In the genomic region with DNA sequence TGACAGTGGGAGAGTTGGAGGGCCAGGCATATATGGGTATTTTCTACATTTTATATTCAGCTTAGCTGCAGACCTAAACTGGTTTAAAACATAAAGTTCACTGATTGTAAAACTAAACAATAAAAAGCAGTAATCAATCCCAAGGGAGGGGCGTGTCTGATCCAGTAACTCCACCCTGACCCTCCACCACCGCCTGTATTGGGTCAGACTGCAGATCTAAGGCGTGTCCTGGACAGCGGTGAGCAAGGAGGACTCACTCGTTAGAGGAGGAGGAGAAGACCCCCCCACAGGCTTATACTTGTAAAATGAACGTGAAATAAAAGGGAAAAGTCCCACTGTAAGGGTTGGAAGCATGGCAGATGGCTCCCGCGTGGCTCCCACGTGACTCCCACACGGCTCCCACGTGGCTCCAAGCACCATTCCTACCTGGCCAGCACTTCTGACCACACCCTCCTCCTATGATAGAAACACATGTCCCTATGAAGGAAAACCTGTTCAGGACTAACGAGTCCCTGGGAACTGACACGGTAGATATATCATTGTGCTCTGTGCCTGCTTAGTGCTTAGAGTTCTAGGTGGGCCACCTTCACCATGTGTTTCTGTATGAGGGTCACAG, we compare ENCODE assay signal across 28 mouse cellular contexts. TPM values are rescaled to one million over a fixed set of nuclear protein-coding genes. Genes with fewer than 3 reads are reported as not detected.
DNase-seq lines count a peak whose midpoint lies in the region; ATAC-seq lines count a peak whose summit lies in the region.
"Had no signal": no experiment of that assay in that cellular context is flagged by ENCODE, and none has a peak within 500 bp of the region (broad histone marks: within the 10 kb centered on the region; RNA-seq: fewer than 3 reads in every experiment).

No protein-coding gene starts in this region.

- peaks cover 8% of the 10 kb centered on the region for H3K4me1 ChIP-seq in stomach, embryonic 16.5 days (ENCODE audit: control insufficient read depth, insufficient read depth, low read length)
- H3K4me1 ChIP-seq in hindbrain, embryonic 13.5 days (replicated peaks), result no peaks in the 10 kb centered on the region
- H3K4me1 ChIP-seq: kidney, embryonic 15.5 days; midbrain, embryonic 10.5 days; neural tube, embryonic 12.5 days had no signal

- H3K4me2 ChIP-seq in stomach, embryonic 16.5 days (ENCODE audit: low read depth, low read length), result no peak overlapping the region
- no peak overlapping the region for H3K4me2 ChIP-seq in hindbrain, embryonic 13.5 days
- H3K4me2 ChIP-seq: embryonic facial prominence, embryonic 12.5 days; heart, embryonic 13.5 days; kidney, embryonic 15.5 days; liver, embryonic 11.5 days; lung, embryonic 15.5 days; neural tube, embryonic 12.5 days had no signal

- DNase-seq in R1 (ENCODE audit: low read depth, low spot score) (peak; percentile 29), ZHBTc4 (ENCODE audit: low read depth, low spot score) (peak; percentile 39)
- DNase-seq in large intestine, adult 2 months (ENCODE audit: low read depth, low spot score), result peak; percentile 61
- DNase-seq in retina, embryonic 14.5 days (ENCODE audit: low spot score), result no peak
- DNase-seq: adrenal gland, postnatal 10 days; B cell, adult 2 months; cerebellum, adult 9-10 months; cerebellum, postnatal 36 days; gastrocnemius, adult 2 months; heart, postnatal 10 days; kidney, adult 18-20 months; kidney, postnatal 36 days; layer of hippocampus, postnatal 36 days; left cerebral cortex, postnatal 4 days; thymus, adult 2 months had no signal

- no peak overlapping the region for H3K4me3 ChIP-seq in stomach, embryonic 16.5 days (replicated peaks; ENCODE audit: low read length)
- no peak overlapping the region for H3K4me3 ChIP-seq in hindbrain, embryonic 13.5 days
- H3K4me3 ChIP-seq: embryonic facial prominence, embryonic 12.5 days; gastrocnemius, adult 2 months; heart, embryonic 13.5 days; kidney, embryonic 15.5 days; lung, embryonic 15.5 days; midbrain, embryonic 10.5 days; myocyte; neural tube, embryonic 12.5 days had no signal

- no peaks in the 10 kb centered on the region for H3K27me3 ChIP-seq in stomach, embryonic 16.5 days (ENCODE audit: control insufficient read depth, insufficient read depth, low read length)
- H3K27me3 ChIP-seq in hindbrain, embryonic 13.5 days, result no peaks in the 10 kb centered on the region
- H3K27me3 ChIP-seq: embryonic facial prominence, embryonic 12.5 days; heart, embryonic 13.5 days; kidney, embryonic 15.5 days; lung, embryonic 15.5 days; neural tube, embryonic 12.5 days had no signal

- no peaks in the 10 kb centered on the region for H3K36me3 ChIP-seq in stomach, embryonic 16.5 days (ENCODE audit: control insufficient read depth, insufficient read depth, low read length)
- no peaks in the 10 kb centered on the region for H3K36me3 ChIP-seq in hindbrain, embryonic 13.5 days
- H3K36me3 ChIP-seq: embryonic facial prominence, embryonic 12.5 days; kidney, embryonic 15.5 days; lung, embryonic 15.5 days; midbrain, embryonic 10.5 days; neural tube, embryonic 12.5 days had no signal

- peaks cover 5% of the 10 kb centered on the region; the same call in 1 of the 2 replicates for H3K9me3 ChIP-seq in stomach, embryonic 16.5 days (replicated peaks; ENCODE audit: control insufficient read depth, low read length)
- H3K9me3 ChIP-seq in hindbrain, embryonic 13.5 days, result peaks cover 4% of the 10 kb centered on the region; the same call in 1 of the 2 replicates
- H3K9me3 ChIP-seq: heart, embryonic 13.5 days; kidney, embryonic 15.5 days; lung, embryonic 15.5 days; midbrain, embryonic 10.5 days; neural tube, embryonic 12.5 days had no signal

- H3K27ac ChIP-seq in stomach, embryonic 16.5 days (ENCODE audit: low read length), result no peak overlapping the region
- no peak overlapping the region for H3K27ac ChIP-seq in hindbrain, embryonic 13.5 days
- H3K27ac ChIP-seq: embryonic facial prominence, embryonic 12.5 days; gastrocnemius, adult 2 months; heart, embryonic 13.5 days; hindbrain, postnatal 0 days; kidney, embryonic 15.5 days; lung, embryonic 15.5 days; midbrain, embryonic 10.5 days; neural tube, embryonic 12.5 days had no signal

- 0 out of 2 replicates have a peak, but pooled peaks have one; percentile 47 for ATAC-seq in stomach, embryonic 16.5 days (ENCODE audit: insufficient read depth, low FRiP score)
- ATAC-seq in hindbrain, embryonic 13.5 days (ENCODE audit: low FRiP score), result no peak
- ATAC-seq: forebrain, embryonic 16.5 days; hindbrain, postnatal 0 days had no signal

- WGBS in large intestine, adult 2 months, result 35% methylated on average over 13 of the region's 13 CpGs
- WGBS in stomach, embryonic 16.5 days, result 78% methylated on average over 13 of the region's 13 CpGs
- 88% methylated on average over 13 of the region's 13 CpGs for WGBS in hindbrain, embryonic 13.5 days

- H3K9ac ChIP-seq in stomach, embryonic 16.5 days (ENCODE audit: low read length), result no peak overlapping the region
- H3K9ac ChIP-seq in hindbrain, embryonic 13.5 days, result no peak overlapping the region
- H3K9ac ChIP-seq: embryonic facial prominence, embryonic 12.5 days; heart, embryonic 13.5 days; kidney, embryonic 15.5 days; lung, embryonic 15.5 days; neural tube, embryonic 12.5 days had no signal

RNA-seq across cellular contexts. Expression of a gene that starts 40.6 kb away (rescaled TPM):
- 799 and 934 TPM in 2 replicates for polyA plus RNA-seq in large intestine, adult 2 months (2012; rRNA removed)
- 68.6 and 80.4 TPM in 2 replicates for polyA plus RNA-seq in stomach, embryonic 16.5 days (2015; fragmentation: Nextera tagmentation; extraction: Ambion mirVana)
- not detected in 2 replicates for polyA plus RNA-seq in hindbrain, embryonic 13.5 days (2015; fragmentation: Nextera tagmentation; extraction: Ambion mirVana)
- polyA plus RNA-seq: embryonic facial prominence, embryonic 12.5 days; forebrain, embryonic 16.5 days; heart, embryonic 13.5 days; hindbrain, embryonic 11.5 days; hindbrain, postnatal 0 days; liver, embryonic 11.5 days; lung, embryonic 15.5 days; midbrain, embryonic 10.5 days; myocyte; neural tube, embryonic 12.5 days had no signal

RNA-seq across cellular contexts. Expression of a gene that starts 55.4 kb away (rescaled TPM):
- 26.3 and 32.1 TPM in 2 replicates for polyA plus RNA-seq in large intestine, adult 2 months (2012; rRNA removed)
- polyA plus RNA-seq in stomach, embryonic 16.5 days (2015; fragmentation: Nextera tagmentation; extraction: Ambion mirVana), result 30.3 and 32.2 TPM in 2 replicates
- 11.2 and 15.4 TPM in 2 replicates for polyA plus RNA-seq in hindbrain, embryonic 13.5 days (2015; fragmentation: Nextera tagmentation; extraction: Ambion mirVana)

Comparison
In these comparisons a context has a peak if more than half of its experiments do, and no peak if none do; other contexts are left out.
1. RNA of a gene that starts 40.6 kb away (polyA plus RNA-seq): 799 to 934 TPM in large intestine, adult 2 months and 68.6 to 80.4 TPM in stomach, embryonic 16.5 days; not detected in hindbrain, embryonic 13.5 days; every median in the first group is over 10 times any median in the second.